Mouse (Mus musculus) C2C12 (cell line): ENCODE measurements around the gene St8sia2.

Experiments
- CTCF ChIP-seq: IDR thresholded peaks from one replicate; pipeline ENCODE4 v1.5.1; 2011; ENCODE audit not compliant: control insufficient read depth, insufficient read depth, insufficient read length
- FOSL1 ChIP-seq: IDR thresholded peaks from one replicate; pipeline ENCODE4 v1.8.0; 2011; ENCODE audit warnings: mild to moderate bottlenecking, low read length; ENCODE audit not compliant: poor library complexity, insufficient read depth, severe bottlenecking
- MAX ChIP-seq: IDR thresholded peaks from one replicate; pipeline ENCODE4 v1.6.1; 2011; ENCODE audit warnings: mild to moderate bottlenecking, control low read depth
- MYOD1 ChIP-seq: IDR thresholded peaks from one replicate; pipeline ENCODE4 v1.6.1; 2011; ENCODE audit warnings: low read depth; ENCODE audit not compliant: control insufficient read depth, insufficient read length
- USF1 ChIP-seq: IDR thresholded peaks from one replicate; pipeline ENCODE4 v1.6.1; 2011; ENCODE audit warnings: low read depth, mild to moderate bottlenecking, control low read depth, moderate library complexity

DNA sequence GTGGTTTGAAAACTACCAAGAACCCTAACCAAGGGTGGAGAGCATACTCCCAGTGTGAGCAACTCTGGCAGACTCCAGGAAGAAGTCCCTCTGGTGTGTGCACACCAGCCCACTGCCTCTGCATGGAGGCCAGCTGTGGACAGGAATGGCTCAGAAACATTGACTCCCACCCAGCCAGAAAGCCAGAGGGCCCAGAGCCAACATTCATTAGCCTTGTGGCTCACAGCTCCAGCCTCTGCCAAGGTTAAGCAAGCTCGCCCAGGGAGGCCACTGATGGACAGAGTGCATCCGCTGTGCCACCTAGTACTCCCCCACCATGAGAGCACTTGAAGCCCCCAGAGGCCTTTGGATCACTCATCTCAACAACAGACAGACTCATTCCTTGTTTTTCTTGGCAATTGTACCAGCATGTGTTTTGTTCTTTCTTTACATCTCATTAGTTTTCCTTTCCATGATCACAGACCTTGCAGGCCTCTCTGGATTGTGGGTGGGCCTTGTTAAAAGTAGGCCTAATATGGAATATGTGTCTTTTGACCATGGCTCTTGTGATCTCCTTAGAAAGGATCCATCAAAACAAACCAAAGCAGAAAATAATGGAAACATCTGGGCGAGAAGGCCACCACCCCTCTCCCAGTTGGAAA is 46.9 kb upstream of the St8sia2 start:
- TF ChIP-seq CTCF: no peak
- no peak for TF ChIP-seq MYOD1
- no peak for TF ChIP-seq MAX
- no peak for TF ChIP-seq USF1
- no peak for TF ChIP-seq FOSL1
